Comparison of ENCODE assay signal across 9 mouse cellular contexts in the genomic region with DNA sequence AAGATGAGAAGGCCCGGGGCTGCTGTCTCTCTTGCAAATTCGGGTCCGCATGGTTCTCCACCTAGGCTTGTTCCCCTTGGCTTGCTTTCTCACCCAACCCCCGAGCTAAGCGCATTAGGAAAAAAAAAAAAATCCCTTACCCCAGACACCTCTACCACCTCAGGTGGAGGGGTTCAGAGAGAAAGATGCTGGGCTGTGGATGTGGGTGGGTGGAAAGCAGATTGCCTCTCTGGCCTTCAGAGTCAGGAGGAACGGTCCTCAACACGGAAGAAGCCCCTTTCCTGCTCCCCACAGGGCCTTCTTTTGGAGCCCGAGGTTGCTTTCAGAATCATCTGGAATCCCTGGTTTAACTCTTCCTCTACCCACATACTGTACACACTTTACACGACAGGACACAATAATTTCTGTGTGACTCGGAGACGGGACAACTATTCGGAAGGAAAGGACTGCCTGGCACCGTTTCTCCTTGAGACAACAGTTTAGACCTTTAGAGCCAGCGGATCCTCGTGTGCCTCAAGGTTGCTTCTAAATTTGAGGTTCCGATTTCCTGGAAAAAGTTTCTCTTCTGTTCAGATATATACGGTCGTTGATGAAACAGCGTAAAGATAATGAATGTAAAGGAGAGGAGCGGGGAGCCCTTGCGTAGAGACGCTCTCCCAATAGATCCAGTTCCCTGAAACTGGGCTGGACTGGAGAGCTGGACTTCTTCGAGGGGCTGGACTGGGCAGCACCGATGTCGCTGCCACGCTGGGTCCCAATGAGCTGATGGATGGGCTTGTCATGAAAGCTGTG. TPM values are rescaled to one million over a fixed set of nuclear protein-coding genes. Genes with fewer than 3 reads are reported as not detected.
DNase-seq lines count a peak whose midpoint lies in the region; ATAC-seq and TF ChIP-seq lines count a peak whose summit lies in the region.
"Had no signal": no experiment of that assay in that cellular context is flagged by ENCODE, and none has a peak within 500 bp of the region (broad histone marks: within the 10 kb centered on the region; RNA-seq: fewer than 3 reads in every experiment).

No protein-coding gene starts in this region.

- no peak overlapping the region for H3K4me2 ChIP-seq in heart, postnatal 0 days (ENCODE audit: low read depth, low read length)
- H3K4me2 ChIP-seq in hindbrain, embryonic 15.5 days, result peak overlapping the region; percentile 50

- H3K9ac ChIP-seq in heart, postnatal 0 days (replicated peaks; ENCODE audit: low read depth, low read length), result no peak overlapping the region
- no peak overlapping the region for H3K9ac ChIP-seq in hindbrain, embryonic 15.5 days

- no peak overlapping the region for H3K27ac ChIP-seq in heart, postnatal 0 days (ENCODE audit: low read depth)
- no peak overlapping the region; the same call in 1 of the 2 replicates for H3K27ac ChIP-seq in hindbrain, embryonic 15.5 days (replicated peaks)
- no peak overlapping the region for H3K27ac ChIP-seq in layer of hippocampus, adult 2 months

- no peaks in the 10 kb centered on the region for H3K9me3 ChIP-seq in heart, postnatal 0 days (replicated peaks; ENCODE audit: control insufficient read depth, low read length)
- no peaks in the 10 kb centered on the region for H3K9me3 ChIP-seq in hindbrain, embryonic 15.5 days

- no peaks in the 10 kb centered on the region for H3K4me1 ChIP-seq in heart, postnatal 0 days (ENCODE audit: control insufficient read depth, insufficient read depth)
- peaks cover 35% of the 10 kb centered on the region for H3K4me1 ChIP-seq in hindbrain, embryonic 15.5 days (replicated peaks)

- 0 out of 2 replicates have a peak overlapping the region, but pooled peaks have one; percentile 3 for H3K4me3 ChIP-seq in heart, postnatal 0 days (ENCODE audit: low read depth, low read length)
- peak overlapping the region; percentile 29; the same call in 1 of the 2 replicates for H3K4me3 ChIP-seq in hindbrain, embryonic 15.5 days
- no peak overlapping the region for H3K4me3 ChIP-seq in layer of hippocampus, adult 2 months

- TF ChIP-seq EP300 in heart, postnatal 0 days (IDR thresholded peaks at IDR 0.05; ENCODE audit: low read depth), result no peak

- no peak for ATAC-seq in heart, postnatal 0 days (ENCODE audit: insufficient read depth, low read depth)
- ATAC-seq in hindbrain, embryonic 15.5 days (ENCODE audit: low FRiP score, low read depth), result peak; percentile 27; the same call in 1 of the 2 replicates

- 28% methylated on average over 26 of the region's 26 CpGs for WGBS in heart, postnatal 0 days
- 14% methylated on average over 26 of the region's 26 CpGs for WGBS in hindbrain, embryonic 15.5 days

- DNase-seq in heart, postnatal 0 days (ENCODE audit: low spot score), result no peak
- no peak for DNase-seq in heart, adult 8-10 months (ENCODE audit: low spot score)
- DNase-seq in embryo, embryonic 9.5 days (ENCODE audit: extremely low spot score), result peak; percentile 64
- DNase-seq in naive thymus-derived CD4-positive, alpha-beta T cell, adult 2 months (ENCODE audit: low read depth), result peak; percentile 11
- DNase-seq in ovary, postnatal 14 days (ENCODE audit: low spot score), result no peak
- no peak for DNase-seq in layer of hippocampus, adult 2 months (ENCODE audit: low spot score in 2 of 2)
- DNase-seq in testis, postnatal 10 days (ENCODE audit: low spot score), result no peak
- DNase-seq: adrenal gland, postnatal 25 days had no signal

- H3K27me3 ChIP-seq in heart, postnatal 0 days (ENCODE audit: control insufficient read depth, insufficient read depth, low read length), result peaks cover 82% of the 10 kb centered on the region
- H3K27me3 ChIP-seq in hindbrain, embryonic 15.5 days, result peaks cover 33% of the 10 kb centered on the region

- TF ChIP-seq CTCF in heart, postnatal 0 days (IDR thresholded peaks at IDR 0.05; ENCODE audit: low read depth), result no peak
- TF ChIP-seq CTCF in layer of hippocampus, adult 2 months (conservative IDR thresholded peaks at IDR 0.05), result no peak

- no peaks in the 10 kb centered on the region for H3K36me3 ChIP-seq in heart, postnatal 0 days (replicated peaks; ENCODE audit: control insufficient read depth, insufficient read depth, low read length)
- no peaks in the 10 kb centered on the region for H3K36me3 ChIP-seq in hindbrain, embryonic 15.5 days

RNA-seq across cellular contexts. Expression of gene Irx5, which starts 8.7 kb away (rescaled TPM):
- total RNA-seq in heart, postnatal 0 days (2014; rRNA removed; ENCODE audit: low replicate concordance), result 13.1 and 18.6 TPM in 2 replicates
- polyA plus RNA-seq in heart, postnatal 0 days (2015; fragmentation: Nextera tagmentation; extraction: Ambion mirVana), result 6.4 and 7.3 TPM in 2 replicates
- total RNA-seq in heart, adult 8-10 months (2022), result 10 to 100 TPM in 3 of 4 experiments, 1 to 10 TPM in 1; 8.3 to 13.6 (median 10.7) TPM
- 16.0 and 24.2 TPM in 2 replicates for polyA plus RNA-seq in hindbrain, embryonic 15.5 days (2015; fragmentation: Nextera tagmentation; extraction: Ambion mirVana)
- total RNA-seq in layer of hippocampus, adult 2 months (2021), result under 1 TPM in 1 of 2 experiments, not detected in 1; 0.18 TPM

Comparison
In these comparisons a context has a peak if more than half of its experiments do, and no peak if none do; other contexts are left out.
1. DNase-seq: peak in embryo, embryonic 9.5 days (single experiment) and naive thymus-derived CD4-positive, alpha-beta T cell, adult 2 months (single experiment); none in heart, postnatal 0 days (single experiment), heart, adult 8-10 months (single experiment), ovary, postnatal 14 days (single experiment), layer of hippocampus, adult 2 months (0 of 2) and testis, postnatal 10 days (single experiment).
2. RNA of gene Irx5, which starts 8.7 kb away (total RNA-seq): 13.1 to 18.6 TPM in heart, postnatal 0 days and 8.3 to 13.6 TPM in heart, adult 8-10 months; 0.18 TPM in layer of hippocampus, adult 2 months; every median in the first group is over 4 times any median in the second.